Mouse (Mus musculus) c-Kit-positive CD71-positive TER-119-positive erythroid progenitor cells, embryonic 14.5 days (primary cell): ENCODE data around the gene Olfr728.

Source experiments
- DNase-seq: peaks from one replicate; pipeline ENCODE4 v3.0.0-alpha.2; 2013; ENCODE audit warnings: low spot score

The Olfr728 gene

GRCm38 (mm10) chr14:50142580-50142979 lies at the start of gene Olfr728:
Olfr728 (minus strand) TSS chr14:50142680.
- DNase-seq = no peak

DNA sequence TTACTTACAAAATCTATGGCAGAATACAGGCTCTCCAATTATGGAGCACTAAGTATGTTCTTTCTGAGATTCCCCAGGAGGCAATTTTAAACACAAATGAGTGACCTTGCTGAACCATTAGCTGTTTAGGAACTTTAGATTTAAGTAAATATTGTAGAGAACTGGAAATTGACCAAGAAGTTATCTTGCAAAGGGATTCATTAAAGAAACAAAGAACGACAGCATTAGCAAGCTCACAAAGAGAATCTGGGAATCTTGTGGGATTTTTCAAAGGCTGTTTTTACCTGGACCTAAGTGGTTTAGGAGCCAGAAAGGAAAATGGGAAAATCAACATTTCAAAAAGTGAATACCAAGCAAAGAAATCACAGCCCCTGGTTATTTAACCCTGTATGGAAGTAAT lies 45.6 kb upstream of the Olfr728 start, which contains the start of gene Olfr730:
Gene Olfr730, minus strand, starts transcription at position 101 of the 400 bp plus-strand sequence.
- no peak for DNase-seq

DNA sequence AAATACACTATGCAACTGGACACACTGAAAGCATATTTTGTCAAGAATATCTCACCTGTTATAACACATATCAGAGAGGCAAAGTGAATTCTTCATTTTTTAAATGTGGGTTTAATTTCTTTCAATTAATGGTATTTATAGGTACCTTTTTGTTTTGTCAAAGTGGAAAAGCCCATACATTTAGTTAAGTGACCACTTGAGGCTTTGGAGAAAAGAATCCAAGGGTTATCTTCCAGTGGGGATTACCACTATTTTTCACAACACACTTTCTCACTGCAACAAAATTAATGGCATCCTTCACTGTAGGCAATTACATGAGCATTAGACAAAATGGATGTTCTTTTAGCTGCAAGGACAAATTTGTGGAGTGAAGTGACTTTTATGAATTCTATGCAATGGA lies 10.3 kb upstream of the Olfr728 start, which contains the start of gene Olfr729:
Gene Olfr729, minus strand, starts transcription at position 101 of the 400 bp plus-strand sequence.
- no peak for DNase-seq

DNA sequence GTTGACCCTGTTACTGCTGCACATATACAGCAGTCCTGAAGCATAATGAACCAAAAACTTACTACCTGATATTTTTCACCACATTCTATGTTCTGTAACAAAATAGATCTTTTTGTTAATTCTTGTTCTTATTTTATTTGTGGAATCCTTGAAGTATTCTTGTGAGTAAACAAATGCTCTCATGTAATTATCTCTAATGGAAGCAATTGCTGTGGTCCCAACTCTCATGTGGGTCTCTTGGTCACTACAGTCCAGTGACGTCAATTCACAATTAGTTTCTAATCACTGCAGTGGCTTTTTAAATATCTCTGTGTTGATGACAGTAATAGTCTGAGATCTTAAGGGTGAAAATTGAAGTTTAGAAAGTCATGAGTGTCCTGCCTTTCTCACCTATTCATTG lies 19.6 kb downstream of the Olfr728 start, which contains the start of gene Olfr727:
Gene Olfr727, plus strand, starts transcription at position 301 of the 400 bp plus-strand sequence.
- DNase-seq = no peak

- DNase-seq = no peak
Measured at GRCm38 (mm10) chr14:50090853-50091252, 51.6 kb downstream of the Olfr728 start, which contains the start of gene Olfr726. Olfr726 (minus strand) TSS chr14:50090953.
